Mouse (Mus musculus): ENCODE measurements around the gene Ddx56. TPM values are rescaled to one million over a fixed set of nuclear protein-coding genes. Genes with fewer than 3 reads are reported as not detected.

The Ddx56 gene
- total and polyA plus RNA-seq, 3 experiments = 163 to 274 (median 200) TPM

DNA sequence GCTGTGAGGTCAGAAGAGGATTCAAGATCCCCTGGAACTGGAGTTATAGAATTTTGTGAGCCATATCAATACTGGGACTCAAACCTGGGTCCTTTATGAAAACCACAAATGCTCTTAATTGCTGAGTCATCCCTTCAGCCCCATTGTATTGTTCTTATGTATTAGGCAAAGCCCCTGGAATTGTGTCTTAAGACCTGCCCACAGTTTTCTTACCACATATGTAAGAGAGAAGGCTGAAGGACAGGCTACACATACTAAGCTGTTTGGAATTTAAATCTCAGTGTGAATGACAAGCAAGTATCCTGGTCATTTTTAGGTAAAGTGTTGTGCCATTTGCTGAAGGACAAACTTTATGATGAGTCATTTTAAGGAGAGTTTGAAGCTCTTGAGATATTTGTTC lies 28.5 kb upstream of the Ddx56 start:
- in situ Hi-C loops (cut with MboI; ENCODE audit: low pct_ligation_motif_present, low pct_unique_long_range_greater_than_20kb, low sequenced_read_pairs) (no loop called here), dilution Hi-C loops (cut with MboI; ENCODE audit: extremely low pct_ligation_motif_present, extremely low pct_unique_long_range_greater_than_20kb, low sequenced_read_pairs) (no loop called here)
- no peak overlapping the region for H3K9ac ChIP-seq (ENCODE audit: insufficient read depth, low read depth)
- DNase-seq (ENCODE audit: extremely low read depth) = no peak
- no peaks in the 10 kb centered on the region for H3K9me3 ChIP-seq (replicated peaks; ENCODE audit: low read length)
- no peak overlapping the region for H3K4me3 ChIP-seq (replicated peaks in 1 of 3; ENCODE audit: low read depth in 2 of 3, low read length in 2 of 3, poor library complexity in 1 of 3)
- no peak overlapping the region for H3K27ac ChIP-seq (ENCODE audit: insufficient read depth, low read depth)
- peaks cover 6 to 30% of the 10 kb centered on the region in 2 experiments; a peak in 3 of 4 replicates for H3K4me1 ChIP-seq (ENCODE audit: control insufficient read depth in 1 of 2, insufficient read depth in 2 of 2)
- H3K79me2 ChIP-seq (replicated peaks; ENCODE audit: control insufficient read depth, extremely low read depth, insufficient read depth, poor library complexity, severe bottlenecking) = peaks cover 56% of the 10 kb centered on the region
- H3K36me3 ChIP-seq (replicated peaks in 1 of 2; ENCODE audit: control insufficient read depth in 1 of 2, insufficient read depth in 1 of 2, low read length in 1 of 2) = peaks cover 38 to 58% of the 10 kb centered on the region in 2 experiments
- no peaks in the 10 kb centered on the region for H3K27me3 ChIP-seq (replicated peaks)
- no peak overlapping the region for H3K4me2 ChIP-seq (ENCODE audit: insufficient read depth, low read depth, poor library complexity, severe bottlenecking)
- 0 out of 2 replicates have a peak, but pooled peaks have one; percentile 49 for TF ChIP-seq MAFK (IDR thresholded peaks at IDR 0.05; ENCODE audit: insufficient replicate concordance, low read length)
- TF ChIP-seq RAD21 (IDR thresholded peaks at IDR 0.05; ENCODE audit: low read depth, low read length) = no peak

DNA sequence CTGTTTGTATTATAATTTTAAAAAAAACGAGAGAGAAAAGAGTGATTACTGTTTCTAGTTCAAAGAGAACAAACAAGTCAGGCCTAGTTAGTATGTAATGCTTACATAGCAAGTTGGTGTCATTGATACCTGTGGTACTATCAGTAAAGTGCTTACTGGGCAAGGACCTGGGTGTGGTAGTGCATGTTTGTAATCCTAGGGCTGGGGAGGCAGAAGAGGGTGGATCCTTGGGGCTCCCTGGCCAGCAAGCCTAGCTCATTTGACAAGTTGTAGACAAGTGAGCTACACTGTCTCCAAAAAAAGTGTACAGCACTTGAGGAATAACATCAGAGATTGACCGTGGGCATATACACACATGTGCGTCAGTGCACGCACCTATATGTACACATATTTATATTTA lies 27.1 kb upstream of the Ddx56 start:
- no peak overlapping the region for H3K4me2 ChIP-seq (ENCODE audit: insufficient read depth, low read depth, poor library complexity, severe bottlenecking)
- H3K36me3 ChIP-seq (replicated peaks in 1 of 2; ENCODE audit: control insufficient read depth in 1 of 2, insufficient read depth in 1 of 2, low read length in 1 of 2) = peaks cover 29 to 44% of the 10 kb centered on the region in 2 experiments
- in situ Hi-C loops (cut with MboI; ENCODE audit: low pct_ligation_motif_present, low pct_unique_long_range_greater_than_20kb, low sequenced_read_pairs) (no loop called here), dilution Hi-C loops (cut with MboI; ENCODE audit: extremely low pct_ligation_motif_present, extremely low pct_unique_long_range_greater_than_20kb, low sequenced_read_pairs) (no loop called here)
- H3K9me3 ChIP-seq (replicated peaks; ENCODE audit: low read length) = no peaks in the 10 kb centered on the region
- H3K27me3 ChIP-seq (replicated peaks) = no peaks in the 10 kb centered on the region
- H3K79me2 ChIP-seq (replicated peaks; ENCODE audit: control insufficient read depth, extremely low read depth, insufficient read depth, poor library complexity, severe bottlenecking) = peaks cover 56% of the 10 kb centered on the region
- no peak overlapping the region for H3K9ac ChIP-seq (ENCODE audit: insufficient read depth, low read depth)
- H3K27ac ChIP-seq (ENCODE audit: insufficient read depth, low read depth) = no peak overlapping the region
- no peak overlapping the region for H3K4me3 ChIP-seq (replicated peaks in 1 of 3; ENCODE audit: low read depth in 2 of 3, low read length in 2 of 3, poor library complexity in 1 of 3)
- TF ChIP-seq POLR2A (IDR thresholded peaks at IDR 0.05; ENCODE audit: low read depth, low read length) = no peak
- H3K4me1 ChIP-seq (ENCODE audit: control insufficient read depth in 1 of 2, insufficient read depth in 2 of 2) = peaks cover 6 to 34% of the 10 kb centered on the region in 2 experiments; a peak in 3 of 4 replicates
- DNase-seq (ENCODE audit: extremely low read depth) = no peak

DNA sequence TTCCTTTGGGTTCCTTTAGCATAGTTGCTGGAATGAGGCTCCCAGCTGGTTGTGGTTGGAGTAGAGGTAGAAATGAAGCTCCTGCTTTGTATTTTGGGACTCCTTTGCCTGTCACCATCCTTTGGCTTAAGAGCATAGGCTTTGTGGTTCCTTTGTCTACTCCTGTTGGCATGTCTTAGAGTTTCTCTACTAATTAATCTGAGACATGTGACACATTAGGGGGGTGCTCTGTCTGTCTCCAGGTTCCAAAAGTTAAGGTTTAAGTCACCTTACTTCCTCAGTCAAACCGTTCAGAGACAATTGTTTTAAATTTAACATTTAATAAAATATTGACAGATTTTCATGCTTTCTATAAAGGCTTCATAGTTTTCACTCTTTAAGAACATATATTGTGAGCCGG lies 26.0 kb upstream of the Ddx56 start:
- Histone ChIP-seq H3K79me2 (replicated peaks; ENCODE audit: control insufficient read depth, extremely low read depth, insufficient read depth, poor library complexity, severe bottlenecking) (peaks cover 52% of the 10 kb centered on the region), H3K4me3 (replicated peaks in 1 of 3; ENCODE audit: low read depth in 2 of 3, low read length in 2 of 3, poor library complexity in 1 of 3) (peak overlapping the region in 1 of 3 experiments; percentile 72), H3K9ac (ENCODE audit: insufficient read depth, low read depth) (no peak overlapping the region), H3K36me3 (replicated peaks in 1 of 2; ENCODE audit: control insufficient read depth in 1 of 2, insufficient read depth in 1 of 2, low read length in 1 of 2) (peaks cover 19 to 34% of the 10 kb centered on the region in 2 experiments), H3K9me3 (replicated peaks; ENCODE audit: low read length) (no peaks in the 10 kb centered on the region), H3K27ac (ENCODE audit: insufficient read depth, low read depth) (no peak overlapping the region), H3K4me2 (ENCODE audit: insufficient read depth, low read depth, poor library complexity, severe bottlenecking) (no peak overlapping the region), H3K27me3 (replicated peaks) (no peaks in the 10 kb centered on the region), H3K4me1 (ENCODE audit: control insufficient read depth in 1 of 2, insufficient read depth in 2 of 2) (peaks cover 6 to 34% of the 10 kb centered on the region in 2 experiments; a peak in 3 of 4 replicates)
- no peak for DNase-seq (ENCODE audit: extremely low read depth)
- no peak for TF ChIP-seq IRF4 (IDR thresholded peaks at IDR 0.05; ENCODE audit: low read depth, low read length)
- TF ChIP-seq UBTF (IDR thresholded peaks at IDR 0.05; ENCODE audit: low read depth, low read length) = no peak
- no peak for TF ChIP-seq ZNF384 (IDR thresholded peaks at IDR 0.05; ENCODE audit: low read depth, low read length)
- TF ChIP-seq RCOR1 (conservative IDR thresholded peaks at IDR 0.05; ENCODE audit: low read depth, low read length) = no peak
- TF ChIP-seq ETS1 (conservative IDR thresholded peaks at IDR 0.05; ENCODE audit: low read depth, low read length) = no peak
- TF ChIP-seq CTCF (conservative IDR thresholded peaks at IDR 0.05 in 1 of 2, IDR thresholded peaks at IDR 0.05 in 1 of 2; ENCODE audit: low read depth in 2 of 2, low read length in 2 of 2) = no peak
- no peak for TF ChIP-seq MXI1 (IDR thresholded peaks at IDR 0.05; ENCODE audit: low read depth, low read length)
- no peak for TF ChIP-seq GABPA (IDR thresholded peaks at IDR 0.05; ENCODE audit: insufficient replicate concordance, low read depth, low read length)
- TF ChIP-seq CHD2 (IDR thresholded peaks at IDR 0.05; ENCODE audit: low read length) = no peak
- no peak for TF ChIP-seq JUN (IDR thresholded peaks at IDR 0.05; ENCODE audit: insufficient read depth, low read depth, low read length)
- no peak for TF ChIP-seq SMC3 (IDR thresholded peaks at IDR 0.05; ENCODE audit: low read depth, low read length)
- TF ChIP-seq ELF1 (IDR thresholded peaks at IDR 0.05; ENCODE audit: low read depth, low read length) = no peak
- no peak for TF ChIP-seq KAT2A (IDR thresholded peaks at IDR 0.05; ENCODE audit: insufficient replicate concordance, low read length)
- no peak for TF ChIP-seq MAFK (IDR thresholded peaks at IDR 0.05; ENCODE audit: insufficient replicate concordance, low read length)
- TF ChIP-seq MYC (IDR thresholded peaks at IDR 0.05; ENCODE audit: low read depth, low read length) = no peak
- TF ChIP-seq POLR2A (IDR thresholded peaks at IDR 0.05; ENCODE audit: low read depth, low read length) = no peak
- TF ChIP-seq JUND (conservative IDR thresholded peaks at IDR 0.05; ENCODE audit: low read depth, low read length) = no peak
- dilution Hi-C loops (cut with MboI; ENCODE audit: extremely low pct_ligation_motif_present, extremely low pct_unique_long_range_greater_than_20kb, low sequenced_read_pairs) (no loop called here), in situ Hi-C loops (cut with MboI; ENCODE audit: low pct_ligation_motif_present, low pct_unique_long_range_greater_than_20kb, low sequenced_read_pairs) (no loop called here)

Data from CH12.LX (cell line).